Mouse (Mus musculus): ENCODE results near the gene Hpcal1. TPM values are rescaled to one million over a fixed set of nuclear protein-coding genes. Genes with fewer than 3 reads are reported as not detected.

The Hpcal1 gene
- polyA plus RNA-seq, 1 experiment from 2014 or later, result 16.0 TPM

GRCm38 (mm10) chr12:17702944-17703335 is 12.3 kb downstream of the Hpcal1 start:
- H3K36me3 ChIP-seq, result no peaks in the 10 kb centered on the region
- no peaks in the 10 kb centered on the region for H3K9me3 ChIP-seq (replicated peaks)
- no peak overlapping the region for H3K27ac ChIP-seq
- DNase-seq (no peak), ATAC-seq (ENCODE audit: low read depth) (no peak)
- no peak overlapping the region for H3K4me3 ChIP-seq (replicated peaks)
- 35% methylated on average over 6 of the region's 6 CpGs for WGBS (ENCODE audit: insufficient replicate concordance)
- no peaks in the 10 kb centered on the region for H3K27me3 ChIP-seq
- H3K4me1 ChIP-seq (replicated peaks), result peaks cover 60% of the 10 kb centered on the region
- H3K9ac ChIP-seq, result no peak overlapping the region
- H3K4me2 ChIP-seq, result no peak overlapping the region

GRCm38 (mm10) chr12:17703866-17704265 is 13.2 kb downstream of the Hpcal1 start:
- no peaks in the 10 kb centered on the region for H3K9me3 ChIP-seq (replicated peaks)
- WGBS (ENCODE audit: insufficient replicate concordance), result 71% methylated on average over 3 of the region's 3 CpGs
- no peaks in the 10 kb centered on the region for H3K36me3 ChIP-seq
- H3K9ac ChIP-seq, result no peak overlapping the region
- H3K4me1 ChIP-seq (replicated peaks), result peaks cover 59% of the 10 kb centered on the region
- no peak overlapping the region for H3K4me2 ChIP-seq
- ATAC-seq (ENCODE audit: low read depth) (no peak), DNase-seq (no peak)
- no peak overlapping the region for H3K27ac ChIP-seq
- H3K27me3 ChIP-seq, result no peaks in the 10 kb centered on the region
- H3K4me3 ChIP-seq (replicated peaks), result no peak overlapping the region

- ATAC-seq (ENCODE audit: low read depth) (no peak), DNase-seq (no peak)
- no peaks in the 10 kb centered on the region for H3K9me3 ChIP-seq (replicated peaks)
- no peak overlapping the region for H3K4me2 ChIP-seq
- no peak overlapping the region for H3K4me3 ChIP-seq (replicated peaks)
- peaks cover 61% of the 10 kb centered on the region for H3K4me1 ChIP-seq (replicated peaks)
- no peak overlapping the region for H3K9ac ChIP-seq
- H3K36me3 ChIP-seq, result no peaks in the 10 kb centered on the region
- H3K27ac ChIP-seq, result no peak overlapping the region
- H3K27me3 ChIP-seq, result no peaks in the 10 kb centered on the region
These were observed 16.8 kb downstream of the Hpcal1 start for GRCm38 (mm10) chr12:17707472-17707871.

GRCm38 (mm10) chr12:17709451-17709850 is 18.8 kb downstream of the Hpcal1 start:
- Histone ChIP-seq H3K4me2 (no peak overlapping the region), H3K36me3 (no peaks in the 10 kb centered on the region), H3K9me3 (replicated peaks) (no peaks in the 10 kb centered on the region), H3K4me3 (replicated peaks) (no peak overlapping the region), H3K27me3 (no peaks in the 10 kb centered on the region), H3K27ac (no peak overlapping the region), H3K9ac (no peak overlapping the region), H3K4me1 (replicated peaks) (peaks cover 46% of the 10 kb centered on the region)
- WGBS (ENCODE audit: insufficient replicate concordance), result 39% methylated on average over 4 of the region's 4 CpGs
- DNase-seq, result no peak
- peak; percentile 32; the same call in 1 of the 2 replicates for ATAC-seq (ENCODE audit: low read depth)

GRCm38 (mm10) chr12:17709926-17710746 is 19.5 kb downstream of the Hpcal1 start:
- Histone ChIP-seq H3K27me3 (no peaks in the 10 kb centered on the region), H3K27ac (peak overlapping the region; percentile 23), H3K4me1 (replicated peaks) (peaks cover 53% of the 10 kb centered on the region), H3K9me3 (replicated peaks) (no peaks in the 10 kb centered on the region), H3K9ac (no peak overlapping the region), H3K36me3 (no peaks in the 10 kb centered on the region), H3K4me3 (replicated peaks) (no peak overlapping the region), H3K4me2 (peak overlapping the region; percentile 10; the same call in 1 of the 2 replicates)
- DNase-seq (no peak), ATAC-seq (ENCODE audit: low read depth) (no peak)
- WGBS (ENCODE audit: insufficient replicate concordance), result 62% methylated on average over 17 of the region's 17 CpGs

GRCm38 (mm10) chr12:17710747-17711092 is 20.1 kb downstream of the Hpcal1 start:
- no peak for DNase-seq
- Histone ChIP-seq H3K4me3 (replicated peaks) (no peak overlapping the region), H3K4me1 (replicated peaks) (peaks cover 59% of the 10 kb centered on the region), H3K4me2 (0 out of 2 replicates have a peak overlapping the region, but pooled peaks have one; percentile 10), H3K36me3 (no peaks in the 10 kb centered on the region), H3K27ac (peak overlapping the region; percentile 23; the same call in 1 of the 2 replicates), H3K9ac (no peak overlapping the region), H3K27me3 (no peaks in the 10 kb centered on the region), H3K9me3 (replicated peaks) (no peaks in the 10 kb centered on the region)
- WGBS (ENCODE audit: insufficient replicate concordance), result 19% methylated on average over 3 of the region's 3 CpGs
- ATAC-seq (ENCODE audit: low read depth), result no peak

GRCm38 (mm10) chr12:17711731-17712388 is 21.2 kb downstream of the Hpcal1 start:
- ATAC-seq (ENCODE audit: low read depth), result 0 out of 2 replicates have a peak, but pooled peaks have one; percentile 19
- H3K9me3 ChIP-seq (replicated peaks), result no peaks in the 10 kb centered on the region

GRCm38 (mm10) chr12:17712571-17712970 is 21.9 kb downstream of the Hpcal1 start:
- WGBS (ENCODE audit: insufficient replicate concordance), result 44% methylated on average over 1 of the region's 1 CpGs
- H3K9ac ChIP-seq, result no peak overlapping the region
- DNase-seq (no peak), ATAC-seq (ENCODE audit: low read depth) (no peak)
- no peaks in the 10 kb centered on the region for H3K36me3 ChIP-seq
- H3K27me3 ChIP-seq, result no peaks in the 10 kb centered on the region
- H3K27ac ChIP-seq, result no peak overlapping the region
- peaks cover 72% of the 10 kb centered on the region for H3K4me1 ChIP-seq (replicated peaks)
- no peaks in the 10 kb centered on the region for H3K9me3 ChIP-seq (replicated peaks)
- no peak overlapping the region for H3K4me2 ChIP-seq
- H3K4me3 ChIP-seq (replicated peaks), result no peak overlapping the region

More at GRCm38 (mm10) chr12:17711731-17712388, 21.2 kb downstream of the Hpcal1 start:
- Histone ChIP-seq H3K9ac (no peak overlapping the region), H3K36me3 (no peaks in the 10 kb centered on the region), H3K4me3 (replicated peaks) (no peak overlapping the region), H3K27me3 (no peaks in the 10 kb centered on the region), H3K4me1 (replicated peaks) (peaks cover 70% of the 10 kb centered on the region), H3K4me2 (no peak overlapping the region), H3K27ac (no peak overlapping the region)
- WGBS (ENCODE audit: insufficient replicate concordance), result 48% methylated on average over 6 of the region's 6 CpGs
- no peak for DNase-seq

GRCm38 (mm10) chr12:17715720-17716478 is 25.2 kb downstream of the Hpcal1 start:
- Histone ChIP-seq H3K9me3 (replicated peaks) (no peaks in the 10 kb centered on the region), H3K4me1 (replicated peaks) (peaks cover 54% of the 10 kb centered on the region), H3K27ac (peak overlapping the region; percentile 65), H3K4me3 (replicated peaks) (no peak overlapping the region), H3K36me3 (no peaks in the 10 kb centered on the region), H3K9ac (no peak overlapping the region), H3K27me3 (no peaks in the 10 kb centered on the region), H3K4me2 (no peak overlapping the region)
- DNase-seq, result no peak
- peak; percentile 61 for ATAC-seq (ENCODE audit: low read depth)
- 29% methylated on average over 4 of the region's 4 CpGs for WGBS (ENCODE audit: insufficient replicate concordance)

GRCm38 (mm10) chr12:17717257-17717656 is 26.6 kb downstream of the Hpcal1 start:
- DNase-seq (no peak), ATAC-seq (ENCODE audit: low read depth) (no peak)
- Histone ChIP-seq H3K4me3 (replicated peaks) (no peak overlapping the region), H3K27me3 (no peaks in the 10 kb centered on the region), H3K9me3 (replicated peaks) (no peaks in the 10 kb centered on the region), H3K4me2 (no peak overlapping the region), H3K36me3 (no peaks in the 10 kb centered on the region), H3K27ac (no peak overlapping the region), H3K9ac (no peak overlapping the region), H3K4me1 (replicated peaks) (peaks cover 47% of the 10 kb centered on the region)
- 67% methylated on average over 1 of the region's 1 CpGs for WGBS (ENCODE audit: insufficient replicate concordance)

- DNase-seq, result no peak
- WGBS (ENCODE audit: insufficient replicate concordance), result 75% methylated on average over 6 of the region's 6 CpGs
- no peak for ATAC-seq (ENCODE audit: low read depth)
- H3K9me3 ChIP-seq (replicated peaks), result no peaks in the 10 kb centered on the region
- H3K27ac ChIP-seq, result no peak overlapping the region
- H3K9ac ChIP-seq, result no peak overlapping the region
- H3K4me2 ChIP-seq, result no peak overlapping the region
- H3K4me1 ChIP-seq (replicated peaks), result peaks cover 54% of the 10 kb centered on the region
- H3K4me3 ChIP-seq (replicated peaks), result no peak overlapping the region
- H3K36me3 ChIP-seq, result no peaks in the 10 kb centered on the region
- H3K27me3 ChIP-seq, result no peaks in the 10 kb centered on the region
These were observed 27.5 kb downstream of the Hpcal1 start for GRCm38 (mm10) chr12:17718146-17718545.
